Mouse (Mus musculus) G1E (cell line): ENCODE results near the gene Fstl4. TPM values are rescaled to one million over a fixed set of nuclear protein-coding genes. Genes with fewer than 3 reads are reported as not detected.

Source experiments
- ATAC-seq: 2 replicates; pipeline ENCODE4 v1.8.0; 2016; ENCODE audit warnings: mild to moderate bottlenecking; ENCODE audit not compliant: insufficient number of reproducible peaks, poor library complexity, low FRiP score, severe bottlenecking; ENCODE audit errors: extremely low read depth
- DNase-seq: peaks from one replicate; pipeline ENCODE4 v3.0.0; 2012; ENCODE audit warnings: low spot score
- H3K27me3 ChIP-seq: 2 replicates; pipeline ENCODE4 v1.6.1; 2012; ENCODE audit warnings: mild to moderate bottlenecking, low read length, inconsistent platforms; ENCODE audit not compliant: insufficient read depth
- H3K36me3 ChIP-seq: replicated peaks from 2 replicates; pipeline ENCODE3; 2012; ENCODE audit warnings: mild to moderate bottlenecking, inconsistent platforms
- H3K4me1 ChIP-seq: 2 replicates; pipeline ENCODE4 v1.6.1; 2012; ENCODE audit warnings: low read depth, low read length, inconsistent platforms, mixed read lengths; ENCODE audit not compliant: insufficient read depth
- H3K4me3 ChIP-seq: 2 replicates; pipeline ENCODE4 v1.5.1; 2012; ENCODE audit warnings: low read depth, mild to moderate bottlenecking, inconsistent platforms, low read length, moderate library complexity, mixed read lengths
- H3K9me3 ChIP-seq: replicated peaks from 2 replicates; pipeline ENCODE4 v1.6.1; 2012; ENCODE audit warnings: inconsistent platforms
- CTCF ChIP-seq: IDR thresholded peaks from 2 replicates; pipeline ENCODE4 v1.5.1; 2012; ENCODE audit warnings: low read depth, low read length, inconsistent platforms, mixed read lengths
- GATA1 ChIP-seq: IDR thresholded peaks from 2 replicates; pipeline ENCODE4 v1.6.1; 2012; ENCODE audit warnings: borderline replicate concordance, low read length, inconsistent platforms, mixed read lengths
- GATA2 ChIP-seq: IDR thresholded peaks from 2 replicates; pipeline ENCODE4 v1.6.1; 2012; ENCODE audit warnings: low read depth, low read length, inconsistent platforms, borderline replicate concordance
- POLR2AphosphoS5 ChIP-seq: IDR thresholded peaks from 2 replicates; pipeline ENCODE4 v1.6.1; 2012; ENCODE audit warnings: low read depth, low read length, inconsistent platforms; ENCODE audit not compliant: insufficient replicate concordance
- TAL1 ChIP-seq: conservative IDR thresholded peaks from 2 replicates; pipeline ENCODE4 v1.6.1; 2012; ENCODE audit warnings: low read depth, low read length, inconsistent platforms, mixed read lengths
- polyA plus RNA-seq: library from polyadenylated mRNA; stranded (reverse); fragments of >175 nt; gene quantifications from 2 replicates; pipeline ENCODE4 v1.2.3, GENCODE M21; 2012
- total RNA-seq, 2 experiments: library from RNA; stranded (forward) in 1 of 2; stranded (reverse) in 1 of 2; fragments of 200-1000 nt in 1 of 2; fragments of >200 nt in 1 of 2; fragmentation: Nextera tagmentation in 1 of 2; gene quantifications; 2 replicates each; pipeline ENCODE4 v1.2.3; 2014 to 2017

Fstl4 gene
- total and polyA plus RNA-seq, 3 experiments: 0.05 TPM; not detected in 2

GRCm38 (mm10) chr11:53210876-53211275 is 446.4 kb downstream of the Fstl4 start:
- no peak for DNase-seq
- H3K9me3 ChIP-seq: no peaks in the 10 kb centered on the region
- H3K36me3 ChIP-seq: no peaks in the 10 kb centered on the region
- no peaks in the 10 kb centered on the region for H3K4me1 ChIP-seq
- peaks cover 12% of the 10 kb centered on the region; the same call in 1 of the 2 replicates for H3K27me3 ChIP-seq
- ATAC-seq: no peak
- no peak overlapping the region for H3K4me3 ChIP-seq
- no peak for TF ChIP-seq CTCF
- TF ChIP-seq TAL1: no peak
- TF ChIP-seq POLR2AphosphoS5: no peak

- DNase-seq: no peak
- Histone ChIP-seq H3K36me3 (no peaks in the 10 kb centered on the region), H3K4me3 (no peak overlapping the region), H3K27me3 (peaks cover 13% of the 10 kb centered on the region), H3K4me1 (no peaks in the 10 kb centered on the region), H3K9me3 (no peaks in the 10 kb centered on the region)
- TF ChIP-seq CTCF: no peak
- TF ChIP-seq POLR2AphosphoS5: no peak
- no peak for TF ChIP-seq GATA1
- ATAC-seq: no peak
These were observed 464.6 kb downstream of the Fstl4 start for GRCm38 (mm10) chr11:53229011-53229410.

GRCm38 (mm10) chr11:53231836-53232235 is 467.4 kb downstream of the Fstl4 start:
- TF ChIP-seq CTCF (no peak), GATA2 (no peak), GATA1 (no peak), TAL1 (no peak), POLR2AphosphoS5 (no peak)
- no peaks in the 10 kb centered on the region for H3K9me3 ChIP-seq
- peaks cover 11% of the 10 kb centered on the region for H3K27me3 ChIP-seq
- no peak overlapping the region for H3K4me3 ChIP-seq
- no peak for ATAC-seq
- no peaks in the 10 kb centered on the region for H3K36me3 ChIP-seq
- DNase-seq: no peak
- H3K4me1 ChIP-seq: no peaks in the 10 kb centered on the region

- H3K4me1 ChIP-seq: no peaks in the 10 kb centered on the region
- H3K36me3 ChIP-seq: no peaks in the 10 kb centered on the region
- TF ChIP-seq CTCF (no peak), TAL1 (no peak), GATA1 (no peak), GATA2 (no peak), POLR2AphosphoS5 (no peak)
- H3K27me3 ChIP-seq: peaks cover 11% of the 10 kb centered on the region
- DNase-seq (no peak), ATAC-seq (no peak)
- peaks cover 2% of the 10 kb centered on the region; the same call in 1 of the 2 replicates for H3K9me3 ChIP-seq
- no peak overlapping the region for H3K4me3 ChIP-seq
These were observed 469.2 kb downstream of the Fstl4 start for GRCm38 (mm10) chr11:53233590-53233989.
